Mouse (Mus musculus) lung, postnatal 4 days (tissue): ENCODE measurements at regions not wholly inside any gene's neighbourhood (a gene's known extent, or its start where the extent isn't known, plus 50 kb on each side); places are given as distances from the start of the nearest gene placed in this dataset.
A peak's percentile ranks its signal among the peaks of the same experiment; 100 is the strongest.

Experiments used
- DNase-seq, 2 experiments: peaks; one replicate each; pipeline ENCODE4 v3.0.0; 2021

GRCm38 (mm10) chr6:51016441-51017070, 362.3 kb upstream of the Npvf start:
- DNase-seq: no peak

- peak in 1 of 2 experiments; percentile 42 for DNase-seq
Measured at GRCm38 (mm10) chr6:51017260-51017999, 363.2 kb upstream of the Npvf start.

- no peak for DNase-seq
Measured at GRCm38 (mm10) chr6:51021206-51021605, 367.0 kb upstream of the Npvf start.

- no peak for DNase-seq
Measured at GRCm38 (mm10) chr6:51023361-51023760, 369.1 kb upstream of the Npvf start.

GRCm38 (mm10) chr6:51024756-51025155, 370.5 kb upstream of the Npvf start:
- no peak for DNase-seq

- no peak for DNase-seq
Measured at GRCm38 (mm10) chr6:51025411-51025810, 371.2 kb upstream of the Npvf start.

GRCm38 (mm10) chr6:51027296-51027695, 373.1 kb upstream of the Npvf start:
- no peak for DNase-seq

- DNase-seq: no peak
Measured at GRCm38 (mm10) chr6:51029516-51029915, 375.3 kb upstream of the Npvf start.

- DNase-seq: no peak
Measured at GRCm38 (mm10) chr6:51029953-51030352, 375.7 kb upstream of the Npvf start.

GRCm38 (mm10) chr6:51033835-51034234, 379.6 kb upstream of the Npvf start:
- no peak for DNase-seq

GRCm38 (mm10) chr6:51036074-51036473, 381.8 kb upstream of the Npvf start:
- no peak for DNase-seq

- peak in 1 of 2 experiments; percentile 46 for DNase-seq
Measured at GRCm38 (mm10) chr6:51036553-51036952, 382.3 kb upstream of the Npvf start.

GRCm38 (mm10) chr6:51036956-51037355, 382.7 kb upstream of the Npvf start:
- no peak for DNase-seq

- DNase-seq: no peak
Measured at GRCm38 (mm10) chr6:51039486-51040180, 385.4 kb upstream of the Npvf start.

GRCm38 (mm10) chr6:51043970-51044369, 388.5 kb upstream of the Nfe2l3 start:
- no peak for DNase-seq

- DNase-seq: no peak
Measured at GRCm38 (mm10) chr6:51044873-51045272, 387.6 kb upstream of the Nfe2l3 start.

- no peak for DNase-seq
Measured at GRCm38 (mm10) chr6:51052451-51052921, 380.0 kb upstream of the Nfe2l3 start.

GRCm38 (mm10) chr6:51057229-51057628, 375.2 kb upstream of the Nfe2l3 start:
- no peak for DNase-seq

GRCm38 (mm10) chr6:51059923-51060847, 372.3 kb upstream of the Nfe2l3 start:
- no peak for DNase-seq

- DNase-seq: peak in 1 of 2 experiments; percentile 41
Measured at GRCm38 (mm10) chr6:51060848-51061535, 371.5 kb upstream of the Nfe2l3 start.

GRCm38 (mm10) chr6:51065156-51065555, 367.3 kb upstream of the Nfe2l3 start:
- no peak for DNase-seq

- DNase-seq: no peak
Measured at GRCm38 (mm10) chr6:51067332-51067731, 365.1 kb upstream of the Nfe2l3 start.
